Mouse (Mus musculus): ENCODE measurements around the gene Flii.

Gene Flii

GRCm38 (mm10) chr11:60726601-60727391, at the start of gene Flii:
Gene Flii (minus strand): TSS chr11:60727263.
- peak; percentile 85 to 92 for DNase-seq

GRCm38 (mm10) chr11:60776107-60776828, 49.2 kb upstream of the Flii start:
- no peak for DNase-seq

DNA sequence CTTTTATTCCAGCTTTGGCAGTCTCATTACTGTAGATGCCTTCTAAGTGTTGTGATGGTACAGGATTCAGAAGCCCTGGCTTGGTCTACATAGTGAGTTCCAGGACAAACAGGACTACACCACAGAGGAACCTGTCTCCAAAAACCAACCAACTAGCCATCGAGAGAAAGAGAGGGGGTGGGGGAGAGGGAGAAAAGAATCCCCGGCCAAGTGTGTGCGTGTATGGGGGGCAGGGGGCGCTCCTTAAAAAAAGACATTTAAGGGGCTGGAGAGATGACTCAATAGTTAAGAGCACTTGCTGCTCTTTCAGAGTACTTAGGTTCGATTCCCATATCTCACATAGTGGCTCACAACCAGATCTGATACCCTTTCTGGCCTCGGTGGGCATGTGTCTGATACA, 48.5 kb upstream of the Flii start:
- no peak for DNase-seq

DNA sequence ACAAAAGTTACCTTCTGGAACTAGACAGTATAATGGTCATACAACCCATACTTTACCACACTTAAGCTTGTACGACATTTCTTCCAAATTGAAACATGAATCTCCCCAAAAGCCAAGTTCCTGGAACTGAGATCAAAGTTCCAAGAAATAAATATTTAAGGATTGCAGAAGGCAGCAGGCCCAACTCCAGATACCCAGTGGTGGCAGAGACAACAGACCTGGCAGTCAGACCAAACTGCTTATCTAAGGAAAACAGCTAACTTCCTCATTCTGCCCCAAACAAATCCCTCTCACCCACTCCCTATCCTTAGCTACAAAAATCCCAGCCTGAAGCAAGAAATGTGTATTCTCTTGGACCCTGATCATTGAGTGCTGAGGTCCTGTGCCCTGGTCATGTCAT, 47.8 kb upstream of the Flii start:
- DNase-seq, result no peak

DNA sequence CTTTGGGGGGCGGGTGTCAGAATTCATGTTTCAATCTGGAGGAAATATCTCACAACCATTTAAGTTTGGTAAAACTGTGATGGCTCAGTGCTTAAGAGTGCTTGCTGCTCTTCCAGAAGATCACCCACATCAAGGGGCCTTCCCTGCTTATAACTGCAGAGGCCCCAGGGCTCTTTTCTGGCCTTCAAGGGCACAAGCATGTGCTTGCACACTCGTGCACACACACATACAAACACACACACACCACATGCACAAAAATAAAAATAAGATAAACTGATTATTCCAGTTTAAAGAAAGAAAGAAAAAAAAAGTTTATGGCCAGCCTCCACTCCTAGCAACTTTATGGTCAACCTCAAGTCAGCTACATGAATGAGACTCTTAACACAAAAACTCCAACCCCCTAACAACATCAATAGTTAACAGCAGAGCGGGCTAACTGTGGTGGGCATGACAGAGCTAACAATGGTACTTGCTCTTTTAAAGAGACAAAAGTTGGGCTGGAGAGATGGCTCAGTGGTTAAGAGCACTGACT, 47.2 kb upstream of the Flii start:
- DNase-seq, result no peak

GRCm38 (mm10) chr11:60772161-60772560, 45.1 kb upstream of the Flii start:
- DNase-seq, result no peak

DNA sequence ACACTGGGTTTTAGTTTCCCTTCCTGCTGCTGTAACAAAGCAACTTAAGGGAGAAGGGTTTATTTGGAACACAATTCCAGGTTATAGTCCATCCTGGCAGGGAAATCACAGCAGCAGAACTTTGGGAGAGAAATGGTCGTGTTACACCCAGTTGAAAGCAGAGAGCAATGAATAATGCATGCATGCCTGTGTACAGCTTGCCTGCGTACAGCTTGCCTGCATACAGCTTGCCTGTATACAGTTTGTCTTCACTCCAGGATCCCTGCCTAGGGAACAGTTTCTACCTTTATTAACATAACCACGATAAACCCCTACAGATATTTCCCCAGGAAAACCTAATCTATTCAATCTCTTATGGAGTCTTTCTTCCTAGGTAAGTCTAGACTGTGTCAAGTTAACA, 43.7 kb upstream of the Flii start:
- no peak for DNase-seq

- no peak for DNase-seq
Measured at GRCm38 (mm10) chr11:60769322-60769721, 42.3 kb upstream of the Flii start.

DNA sequence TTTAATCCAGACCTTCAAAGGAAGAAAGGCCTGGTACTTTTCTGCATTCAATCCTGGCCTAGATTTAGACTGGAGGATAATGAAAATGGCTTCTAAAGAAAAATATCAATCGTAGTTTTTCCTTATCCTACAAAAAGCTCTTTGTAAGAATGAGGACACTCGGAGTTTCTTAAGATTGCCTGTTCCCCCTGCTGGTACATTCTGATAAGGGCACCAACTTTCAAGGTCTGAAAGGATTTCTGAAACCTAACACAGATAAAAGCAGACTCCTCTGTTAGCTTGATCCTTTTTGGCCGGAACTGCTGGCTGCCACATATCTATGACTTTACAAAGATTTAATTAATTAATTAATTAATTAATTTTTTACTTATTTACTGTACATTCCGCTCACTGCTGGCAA, 39.9 kb upstream of the Flii start:
- no peak for DNase-seq

DNA sequence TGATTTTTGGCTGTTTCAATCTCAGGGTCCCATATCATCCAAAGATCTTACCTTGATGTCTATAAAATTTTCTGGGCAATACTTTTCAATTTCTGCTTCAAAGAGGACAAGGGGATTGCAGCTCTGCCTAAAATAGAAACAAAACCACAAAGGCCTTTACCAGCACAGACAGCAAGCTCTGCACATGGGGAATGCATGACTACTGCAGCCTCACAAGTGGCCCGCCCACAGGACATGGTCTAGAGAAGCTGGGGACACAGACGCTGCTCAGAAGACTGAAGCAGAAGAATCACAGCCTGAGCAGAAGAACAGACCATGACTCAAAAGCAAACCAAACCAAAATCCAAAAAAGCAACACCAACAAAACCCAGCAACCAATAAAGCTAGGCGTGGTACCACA, 34.6 kb upstream of the Flii start:
- no peak for DNase-seq

GRCm38 (mm10) chr11:60755570-60755969, 28.5 kb upstream of the Flii start:
- DNase-seq, result no peak

GRCm38 (mm10) chr11:60740321-60740720, 13.3 kb upstream of the Flii start:
- no peak for DNase-seq

DNA sequence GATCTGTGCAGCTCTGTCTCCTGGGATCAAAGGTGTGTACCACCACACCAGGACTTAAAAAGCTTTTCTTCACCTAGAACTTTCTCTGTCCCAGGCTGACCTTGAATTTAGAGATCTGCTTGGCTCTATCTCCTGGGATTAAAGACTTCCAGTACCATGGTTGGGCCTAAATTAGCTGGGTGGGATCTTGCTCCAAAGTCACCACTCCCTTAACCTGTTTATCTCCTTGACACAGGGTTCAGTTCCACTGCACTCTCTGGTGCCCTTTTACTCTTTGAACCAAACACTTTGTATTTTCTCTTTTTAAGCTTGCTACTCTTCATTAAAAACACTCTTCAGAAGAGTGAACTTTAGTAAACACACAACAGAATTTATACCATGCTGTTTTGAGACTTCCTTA, 10.4 kb upstream of the Flii start:
- DNase-seq, result no peak

DNA sequence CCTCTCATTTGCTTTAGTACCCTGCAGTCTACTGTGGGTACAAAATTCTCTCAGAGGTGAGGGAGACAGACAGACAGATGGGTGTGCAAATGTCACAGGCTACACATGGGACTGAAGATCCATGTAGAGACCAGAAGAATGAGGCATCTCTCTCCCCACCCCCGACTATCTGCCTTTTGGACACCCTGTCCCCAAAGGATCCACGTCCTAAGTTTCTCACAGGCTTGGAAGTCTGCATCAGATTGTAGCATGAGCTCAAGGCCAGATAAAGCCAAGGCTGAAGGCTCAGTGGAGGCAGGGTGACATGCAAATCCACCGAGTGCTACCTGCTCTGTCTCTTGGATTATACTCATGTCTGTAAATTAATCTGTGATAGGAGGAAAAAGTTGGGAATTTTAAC, 9.4 kb upstream of the Flii start:
- no peak for DNase-seq

DNA sequence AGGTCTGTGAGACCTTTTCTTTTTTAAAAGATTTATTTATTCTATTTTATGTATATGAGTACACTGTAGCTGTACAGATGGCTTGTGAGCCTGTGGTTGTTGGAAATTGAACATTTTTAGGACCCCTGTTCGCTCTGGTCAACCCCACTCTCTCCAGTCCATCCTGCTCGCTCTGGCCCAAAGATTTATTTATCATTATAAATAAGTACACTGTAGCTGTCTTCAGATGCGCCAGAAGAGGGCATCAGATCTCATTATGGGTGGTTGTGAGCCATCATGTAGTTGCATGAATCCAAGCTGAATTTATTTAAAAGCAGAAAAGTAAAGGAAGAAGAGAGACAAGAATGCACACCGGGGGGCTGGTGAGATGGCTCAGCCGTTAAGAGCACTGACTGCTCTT, 8.1 kb upstream of the Flii start:
- DNase-seq, result no peak

DNA sequence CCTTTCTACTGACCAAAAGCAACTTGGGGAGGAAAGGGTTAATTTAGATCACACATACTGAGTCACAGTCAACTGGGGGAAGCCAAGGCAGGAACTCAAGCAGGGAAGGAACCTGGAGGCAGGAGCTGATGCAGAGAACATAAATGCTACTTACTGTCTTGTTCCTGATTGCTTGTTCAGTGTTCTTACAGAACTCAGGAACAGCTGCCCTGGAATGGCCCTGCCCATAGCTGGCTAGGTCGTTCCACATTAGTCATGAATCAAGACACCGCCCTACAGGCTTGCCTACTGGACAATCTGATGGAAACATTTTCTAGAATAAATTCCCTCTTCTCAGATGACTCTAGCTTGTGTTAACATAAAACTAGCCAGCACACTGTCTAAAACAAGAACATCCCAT, 7.1 kb upstream of the Flii start:
- DNase-seq, result no peak

- no peak for DNase-seq
Measured at GRCm38 (mm10) chr11:60731251-60731650, 4.2 kb upstream of the Flii start.

DNA sequence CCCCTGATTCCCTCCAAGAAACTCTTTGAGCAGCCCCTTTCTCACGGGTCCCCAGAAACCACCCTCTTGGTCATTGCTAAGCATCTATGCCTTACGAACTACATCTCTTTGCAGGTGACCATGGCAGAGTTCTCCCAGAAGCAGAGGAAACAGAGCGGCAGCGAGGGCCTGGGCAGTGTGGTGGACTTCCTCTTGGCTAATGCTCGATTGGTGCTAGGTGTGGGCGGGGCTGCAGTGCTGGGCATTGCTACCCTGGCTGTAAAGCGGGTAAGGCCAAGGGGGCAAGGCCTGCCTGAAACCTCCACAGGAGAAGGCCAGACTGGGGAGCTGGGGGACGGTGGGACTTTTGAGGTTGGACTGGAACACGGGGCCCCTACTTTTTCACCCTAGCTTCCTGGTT, 3.1 kb upstream of the Flii start:
- DNase-seq, result no peak

- peak in 1 of 2 experiments; percentile 17 for DNase-seq
Measured at GRCm38 (mm10) chr11:60729217-60729641, 2.2 kb upstream of the Flii start.

GRCm38 (mm10) chr11:60728260-60728761, 1.2 kb upstream of the Flii start, which contains the start of gene Mief2:
Gene Mief2 (plus strand): TSS chr11:60728398.
- DNase-seq, result peak; percentile 97

DNA sequence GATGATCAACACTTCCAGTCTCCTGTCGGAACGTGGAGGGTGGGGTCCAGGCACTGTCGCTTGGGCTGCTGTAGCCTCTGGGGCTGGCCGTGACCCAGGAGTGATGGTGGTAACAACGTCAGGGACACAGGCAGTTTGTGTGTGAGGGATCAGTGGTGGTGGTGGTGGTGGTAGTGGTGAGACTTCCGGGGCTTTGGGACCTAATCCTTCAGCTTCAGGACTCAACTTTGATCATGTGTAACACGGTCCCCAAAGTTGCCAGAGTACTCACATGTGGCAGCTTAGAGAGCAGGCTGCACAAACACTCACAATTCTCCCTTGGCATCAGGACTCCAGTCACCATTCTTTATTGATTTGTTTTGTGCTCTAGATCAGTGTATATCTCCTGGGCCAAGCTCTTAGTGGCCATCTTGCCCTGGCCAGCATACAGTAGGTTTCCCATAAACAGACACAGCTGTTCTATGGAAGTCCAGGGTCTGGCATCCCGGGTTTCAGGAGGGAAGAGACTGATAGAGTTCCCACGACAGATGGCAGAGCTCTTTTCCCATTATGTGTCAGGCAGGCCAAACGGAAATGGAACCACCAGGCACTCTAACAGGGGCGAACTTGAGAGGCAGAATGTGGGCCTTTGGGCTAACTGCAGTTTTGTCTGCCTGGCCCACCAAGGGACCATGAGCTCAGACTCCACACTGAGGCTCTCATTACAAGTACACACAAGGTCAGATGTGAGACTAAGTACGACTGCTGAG, 503 bp upstream of the Flii start:
- no peak for DNase-seq

GRCm38 (mm10) chr11:60719263-60719662, 7.8 kb downstream of the Flii start:
- no peak for DNase-seq

DNA sequence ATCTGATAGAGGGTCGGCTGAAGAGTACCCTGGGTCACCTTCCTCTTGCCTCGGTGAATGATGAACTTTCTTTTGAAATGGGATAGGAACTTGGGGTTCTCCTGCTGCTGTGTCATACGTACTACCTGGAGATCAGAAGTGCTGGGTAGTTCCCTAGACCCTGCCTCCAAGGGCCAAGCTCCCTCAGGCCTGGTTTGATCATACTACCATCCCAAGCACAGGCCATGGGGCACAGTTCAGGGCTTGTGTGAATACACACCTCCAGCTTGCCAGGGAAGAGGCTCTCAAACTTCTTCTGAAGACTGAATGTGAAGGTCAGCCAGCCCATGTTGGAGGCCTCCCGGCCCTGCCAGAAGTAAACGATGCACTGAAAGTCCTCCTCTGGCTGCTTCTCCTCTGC, 11.2 kb downstream of the Flii start:
- DNase-seq, result no peak
